Mouse (Mus musculus) C2C12 (cell line): ENCODE measurements around the gene Crls1. TPM values are rescaled to one million over a fixed set of nuclear protein-coding genes. Genes with fewer than 3 reads are reported as not detected.

Source experiments
- H3K27me3 ChIP-seq: one replicate; pipeline ENCODE4 v1.6.1; 2011; ENCODE audit not compliant: control insufficient read depth, insufficient read depth, insufficient read length
- H3K36me3 ChIP-seq: one replicate; pipeline ENCODE4 v1.6.1; 2011; ENCODE audit not compliant: control insufficient read depth, insufficient read depth
- H3K4me3 ChIP-seq: one replicate; pipeline ENCODE4 v1.5.1; 2011; ENCODE audit warnings: mild to moderate bottlenecking, control low read depth; ENCODE audit not compliant: poor library complexity, insufficient read depth, severe bottlenecking
- H3K79me2 ChIP-seq: one replicate; pipeline ENCODE4 v1.6.1; 2011; ENCODE audit not compliant: control insufficient read depth, insufficient read depth
- H3K79me3 ChIP-seq: one replicate; pipeline ENCODE4 v1.6.1; 2011; ENCODE audit warnings: low read depth, control low read depth
- H3ac ChIP-seq: one replicate; pipeline ENCODE3; 2011; ENCODE audit warnings: low read depth; ENCODE audit not compliant: control insufficient read depth, insufficient read length
- CEBPB ChIP-seq: IDR thresholded peaks from one replicate; pipeline ENCODE4 v1.6.1; 2011; ENCODE audit warnings: low read depth, mild to moderate bottlenecking, control low read depth, moderate library complexity
- CTCF ChIP-seq: IDR thresholded peaks from one replicate; pipeline ENCODE4 v1.5.1; 2011; ENCODE audit not compliant: control insufficient read depth, insufficient read depth, insufficient read length
- FOSL1 ChIP-seq: IDR thresholded peaks from one replicate; pipeline ENCODE4 v1.8.0; 2011; ENCODE audit warnings: mild to moderate bottlenecking, low read length; ENCODE audit not compliant: poor library complexity, insufficient read depth, severe bottlenecking
- MAX ChIP-seq: IDR thresholded peaks from one replicate; pipeline ENCODE4 v1.6.1; 2011; ENCODE audit warnings: mild to moderate bottlenecking, control low read depth
- MYOD1 ChIP-seq: IDR thresholded peaks from one replicate; pipeline ENCODE4 v1.6.1; 2011; ENCODE audit warnings: low read depth; ENCODE audit not compliant: control insufficient read depth, insufficient read length
- MYOG ChIP-seq: IDR thresholded peaks from one replicate; pipeline ENCODE4 v1.6.1; 2011; ENCODE audit not compliant: control insufficient read depth, insufficient read length; ENCODE audit errors: extremely low read depth
- USF1 ChIP-seq: IDR thresholded peaks from one replicate; pipeline ENCODE4 v1.6.1; 2011; ENCODE audit warnings: low read depth, mild to moderate bottlenecking, control low read depth, moderate library complexity
- polyA plus RNA-seq: library from polyadenylated mRNA; unstranded; fragments of >200 nt; fragmentation: generic; extraction: Trizol; gene quantifications from one replicate; pipeline ENCODE4 v1.2.1, GENCODE M21; 2012; ENCODE audit warnings: missing spikeins

The Crls1 gene
- polyA plus RNA-seq, 1 experiment = 26.2 TPM

- Histone ChIP-seq H3K4me3 (no peak overlapping the region), H3K79me3 (no peaks in the 10 kb centered on the region), H3K79me2 (no peaks in the 10 kb centered on the region), H3K27me3 (peaks cover 3% of the 10 kb centered on the region), H3K36me3 (no peaks in the 10 kb centered on the region), H3ac (no peak overlapping the region)
- TF ChIP-seq FOSL1 (no peak), USF1 (no peak), MYOG (no peak)
Observed at GRCm38 (mm10) chr2:132893826-132894225, 47.4 kb downstream of the Crls1 start.

DNA sequence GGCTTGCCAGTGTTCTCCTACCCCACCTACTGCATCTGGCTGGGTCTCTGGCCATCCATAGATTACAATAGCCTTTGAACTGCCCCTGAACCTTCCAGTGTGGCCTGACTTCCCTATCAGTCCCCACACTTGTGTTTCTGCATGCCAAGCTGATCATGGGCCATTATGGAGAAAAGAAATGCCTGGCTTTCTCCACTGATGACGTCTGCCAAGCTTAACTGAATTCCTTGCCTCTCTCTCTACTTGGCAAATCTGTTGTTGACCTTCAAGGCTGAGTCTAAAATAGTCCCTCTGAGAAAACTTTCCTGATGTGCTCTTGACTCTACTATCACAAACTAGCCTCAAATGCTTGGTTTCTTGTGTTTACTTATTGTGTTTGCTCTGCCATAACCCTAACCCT lies 51.7 kb downstream of the Crls1 start:
- H3ac ChIP-seq = no peak overlapping the region
- no peak overlapping the region for H3K4me3 ChIP-seq
- TF ChIP-seq MYOD1 = no peak
- no peak for TF ChIP-seq CEBPB
- TF ChIP-seq CTCF = no peak
- no peak for TF ChIP-seq USF1
- no peak for TF ChIP-seq MYOG
- no peak for TF ChIP-seq FOSL1
- no peak for TF ChIP-seq MAX
- H3K79me3 ChIP-seq = no peaks in the 10 kb centered on the region
- peaks cover 9% of the 10 kb centered on the region for H3K27me3 ChIP-seq
- no peaks in the 10 kb centered on the region for H3K36me3 ChIP-seq
- no peaks in the 10 kb centered on the region for H3K79me2 ChIP-seq

DNA sequence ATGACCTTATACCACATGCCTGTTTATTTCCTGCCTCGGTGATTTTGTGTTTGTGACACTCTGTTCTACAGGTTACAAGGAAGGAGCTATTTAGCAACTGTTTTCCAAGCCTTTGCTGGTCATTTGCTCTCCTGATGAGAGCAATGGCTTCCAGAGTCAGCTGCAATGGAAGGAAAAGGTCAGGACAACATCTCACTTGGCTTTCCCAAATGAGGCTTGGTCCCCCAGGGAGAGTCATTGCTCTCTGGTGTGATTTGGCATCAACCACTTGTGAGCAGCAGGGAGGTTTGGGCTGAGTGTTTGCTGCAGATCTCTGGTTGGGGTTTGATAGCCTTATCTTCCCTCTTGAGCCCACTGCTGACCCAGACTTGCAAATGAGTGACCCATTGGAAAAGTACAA lies 54.1 kb downstream of the Crls1 start:
- Histone ChIP-seq H3K79me3 (no peaks in the 10 kb centered on the region), H3K27me3 (peaks cover 6% of the 10 kb centered on the region), H3K4me3 (no peak overlapping the region), H3K79me2 (no peaks in the 10 kb centered on the region), H3ac (no peak overlapping the region), H3K36me3 (no peaks in the 10 kb centered on the region)
- TF ChIP-seq CTCF = no peak
- no peak for TF ChIP-seq FOSL1
- TF ChIP-seq CEBPB = no peak
- no peak for TF ChIP-seq USF1
- TF ChIP-seq MYOD1 = no peak
- no peak for TF ChIP-seq MAX
- TF ChIP-seq MYOG = no peak

DNA sequence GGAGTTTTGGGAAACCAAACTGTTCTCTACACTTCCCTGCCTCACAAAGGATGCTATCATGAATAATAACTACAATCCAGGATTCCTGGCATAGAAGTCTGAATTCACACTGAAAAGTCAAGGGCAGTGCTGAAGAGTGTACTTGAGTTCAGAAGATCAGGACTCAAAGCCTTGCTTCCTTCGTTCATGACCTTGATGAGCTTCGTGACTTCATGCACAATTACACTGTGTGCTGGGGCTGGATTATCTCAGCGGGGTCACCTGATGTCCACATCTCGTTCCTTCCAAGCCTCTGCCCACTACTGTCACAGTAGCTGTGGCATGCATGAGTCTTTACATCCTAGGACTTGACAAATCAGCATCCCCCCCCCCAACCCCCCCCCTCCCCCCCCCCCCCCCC lies 55.2 kb downstream of the Crls1 start:
- Histone ChIP-seq H3K79me3 (no peaks in the 10 kb centered on the region), H3K79me2 (no peaks in the 10 kb centered on the region), H3K36me3 (no peaks in the 10 kb centered on the region), H3K27me3 (peaks cover 6% of the 10 kb centered on the region), H3K4me3 (no peak overlapping the region), H3ac (no peak overlapping the region)
- TF ChIP-seq MYOD1 (no peak), MYOG (no peak), FOSL1 (no peak), MAX (no peak), CEBPB (no peak), CTCF (no peak), USF1 (no peak)

- Histone ChIP-seq H3K36me3 (no peaks in the 10 kb centered on the region), H3K27me3 (peaks cover 6% of the 10 kb centered on the region), H3K79me3 (no peaks in the 10 kb centered on the region), H3K4me3 (no peak overlapping the region), H3ac (no peak overlapping the region), H3K79me2 (no peaks in the 10 kb centered on the region)
- TF ChIP-seq FOSL1 (no peak), USF1 (no peak), MAX (no peak), MYOD1 (no peak), CEBPB (no peak), CTCF (no peak), MYOG (no peak)
Observed at GRCm38 (mm10) chr2:132902056-132902455, 55.6 kb downstream of the Crls1 start.

DNA sequence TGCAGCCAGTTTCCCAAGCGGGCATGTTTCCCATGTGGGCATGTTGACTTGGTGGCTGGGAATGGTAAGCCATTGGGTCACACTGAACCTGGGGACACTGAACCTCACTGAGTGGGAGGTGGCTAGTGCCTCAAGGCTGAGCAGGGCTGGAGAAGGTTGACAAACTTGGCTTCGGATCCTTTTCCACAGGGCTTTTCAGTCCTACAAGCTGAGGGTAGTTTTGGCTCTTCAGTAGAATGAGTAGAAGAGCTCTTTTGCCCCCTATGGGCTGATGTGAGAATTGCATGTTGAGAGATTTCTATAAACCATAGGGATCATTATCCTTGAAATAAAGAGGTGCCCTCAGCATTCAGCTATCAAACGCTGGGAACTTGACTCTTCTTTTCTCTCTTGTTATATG lies 57.0 kb downstream of the Crls1 start:
- Histone ChIP-seq H3K4me3 (no peak overlapping the region), H3K79me3 (no peaks in the 10 kb centered on the region)
- no peak for TF ChIP-seq MYOG
- no peak for TF ChIP-seq USF1
- no peak for TF ChIP-seq FOSL1
- TF ChIP-seq CTCF = no peak

More for the DNA sequence above, 57.0 kb downstream of the Crls1 start:
- Histone ChIP-seq H3K79me2 (no peaks in the 10 kb centered on the region), H3K27me3 (peaks cover 8% of the 10 kb centered on the region), H3K36me3 (no peaks in the 10 kb centered on the region), H3ac (no peak overlapping the region)
